Mouse (Mus musculus) Patski (cell line): Measurements from ENCODE around the gene Cfap61. TPM values are rescaled to one million over a fixed set of nuclear protein-coding genes. Genes with fewer than 3 reads are reported as not detected.
A peak's percentile ranks its signal among the peaks of the same experiment; 100 is the strongest.

Experiments used
- ATAC-seq: fragments of 100-300 bp; one replicate; pipeline ENCODE4 v1.8.0; 2021
- CTCF ChIA-PET: fragments of 350-600 bp; sonication (Branson Sonifier 250); formaldehyde crosslinking; loops from one replicate; lab custom pipeline; 2022; ENCODE audit warnings: inconsistent platforms; lab: Charles Lee
- POLR2A ChIA-PET: fragments of 350-600 bp; sonication (Branson Sonifier 250); formaldehyde crosslinking; loops from one replicate; lab custom pipeline; 2022; ENCODE audit warnings: antibody characterized with exemption, inconsistent platforms; lab: Charles Lee
- DNase-seq: peaks from one replicate; pipeline ENCODE4 v3.0.0-alpha.2; 2011; ENCODE audit warnings: low read depth, low spot score
- H3K27me3 ChIP-seq: fragments of 371-371 bp; one replicate; pipeline ENCODE4 v1.5.1; 2021
- CTCF ChIP-seq: fragments of 100-300 bp; IDR thresholded peaks from one replicate; pipeline ENCODE4 v1.5.1; 2021
- in situ Hi-C: fragments of 300-500 bp; cut with MboI; formaldehyde crosslinking; loops from 3 replicates; pipeline ENCODE4 v1.11.1; 2018; ENCODE audit warnings: low pct_unique_long_range_greater_than_20kb, mixed read lengths
- polyA plus RNA-seq: library from polyadenylated mRNA; unstranded; gene quantifications from one replicate; pipeline ENCODE4 v1.2.3, GENCODE M21; 2021

Cfap61 gene
- polyA plus RNA-seq, 1 experiment from 2014 or later = 0.64 TPM

DNA sequence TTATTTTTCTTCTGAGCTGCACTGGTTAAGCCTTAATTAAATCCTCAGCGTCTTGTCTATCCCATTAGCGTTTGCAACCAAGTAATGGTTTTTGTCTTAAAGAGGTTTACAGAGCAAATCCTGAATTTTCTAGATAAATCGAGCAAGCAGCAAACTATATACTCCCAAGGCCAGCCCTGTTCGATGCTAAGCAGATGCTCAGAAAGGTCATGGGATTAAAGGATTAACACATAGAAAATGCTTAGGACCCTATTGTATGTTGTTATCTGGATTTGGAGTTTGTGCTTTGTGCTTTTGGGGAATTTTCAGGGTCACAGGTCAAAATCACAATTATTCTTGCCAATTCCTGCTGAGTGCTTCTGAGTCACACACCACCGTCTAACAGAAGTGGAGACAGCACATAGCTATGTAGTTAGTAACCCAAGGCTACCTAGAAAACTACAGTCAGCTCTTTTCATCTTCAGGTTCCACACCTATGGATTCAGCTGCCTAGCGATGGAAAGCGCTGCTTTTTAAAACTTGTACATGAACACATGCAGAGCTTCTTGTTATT lies 13.9 kb downstream of the Cfap61 start:
- peak; percentile 87 for ATAC-seq
- ChIA-PET CTCF (interaction anchor here (1.0 to 1.5 kb wide), 4 partner anchors 9 to 469 kb away, joined by 3 to 6 read pairs (median 4); no protein-coding TSS in a partner anchor), POLR2A (no interaction called here)
- H3K27me3 ChIP-seq = no peaks in the 10 kb centered on the region
- in situ Hi-C loops = no loop called here
- TF ChIP-seq CTCF = no peak
- DNase-seq = peak; percentile 64

DNA sequence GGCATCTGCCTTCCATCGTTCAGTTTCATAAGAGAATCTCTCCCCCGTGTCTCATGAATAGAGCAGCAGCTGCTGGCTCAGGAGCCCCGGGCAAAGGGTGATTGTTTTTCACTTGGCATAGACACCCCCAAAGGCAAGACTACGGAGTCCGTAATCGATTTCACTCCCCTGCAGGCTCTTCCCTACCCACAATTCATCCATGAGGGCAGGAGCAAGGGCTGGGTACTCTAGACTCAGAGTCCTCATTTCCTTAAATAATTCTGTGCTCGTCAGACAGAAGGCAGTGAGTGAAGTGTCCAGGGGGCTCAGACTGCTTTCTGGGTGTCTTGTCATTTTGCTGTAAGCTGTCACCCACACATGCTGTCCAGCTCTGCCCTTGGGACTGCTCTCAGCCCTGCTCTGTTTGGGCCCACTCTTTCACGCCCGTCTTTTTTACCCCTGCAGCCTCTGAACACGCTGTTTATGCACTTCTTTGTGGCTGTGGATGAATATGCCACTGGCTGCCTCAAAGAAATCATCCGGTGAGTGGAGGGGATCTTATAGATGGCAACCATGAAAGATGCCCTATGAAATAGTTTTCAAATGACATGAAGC lies 15.0 kb downstream of the Cfap61 start:
- in situ Hi-C loops = loop anchor here (5.0 to 10.0 kb wide), 3 partner anchors 265 to 468 kb away; no protein-coding TSS in a partner anchor
- DNase-seq (no peak), ATAC-seq (no peak)
- no peaks in the 10 kb centered on the region for H3K27me3 ChIP-seq
- ChIA-PET POLR2A (no interaction called here), CTCF (interaction anchor here (1.0 to 1.5 kb wide), 3 partner anchors 8 to 267 kb away, joined by 3 to 6 read pairs (median 5); no protein-coding TSS in a partner anchor)
- TF ChIP-seq CTCF = no peak

DNA sequence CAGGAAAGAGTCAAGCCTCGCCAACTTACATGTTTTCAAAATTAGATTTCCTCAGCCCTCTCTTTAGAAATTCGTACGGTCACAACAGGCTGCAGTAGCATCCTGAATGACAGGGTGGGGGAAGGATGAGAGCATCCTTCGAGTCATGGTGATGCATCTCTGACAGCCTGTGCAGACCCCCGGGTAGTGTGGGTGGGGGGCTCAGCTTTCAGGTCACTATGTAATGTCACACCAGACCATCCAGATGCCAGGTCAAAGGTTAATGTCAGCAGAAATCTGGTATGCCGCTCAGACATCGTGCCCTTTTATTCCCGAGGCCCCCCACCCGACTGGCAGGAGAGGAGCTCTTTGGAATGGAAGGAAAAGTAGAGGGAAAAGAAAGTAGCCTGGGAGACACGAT lies 15.7 kb downstream of the Cfap61 start:
- ChIA-PET POLR2A (interaction anchor here (0.6 kb wide), 1 partner anchor 46 kb away, joined by 7 read pairs; no protein-coding TSS in a partner anchor), CTCF (no interaction called here)
- ATAC-seq (no peak), DNase-seq (no peak)
- no peaks in the 10 kb centered on the region for H3K27me3 ChIP-seq
- TF ChIP-seq CTCF = no peak
- in situ Hi-C loops = loop anchor here (5.0 to 10.0 kb wide), 3 partner anchors 265 to 467 kb away; no protein-coding TSS in a partner anchor

DNA sequence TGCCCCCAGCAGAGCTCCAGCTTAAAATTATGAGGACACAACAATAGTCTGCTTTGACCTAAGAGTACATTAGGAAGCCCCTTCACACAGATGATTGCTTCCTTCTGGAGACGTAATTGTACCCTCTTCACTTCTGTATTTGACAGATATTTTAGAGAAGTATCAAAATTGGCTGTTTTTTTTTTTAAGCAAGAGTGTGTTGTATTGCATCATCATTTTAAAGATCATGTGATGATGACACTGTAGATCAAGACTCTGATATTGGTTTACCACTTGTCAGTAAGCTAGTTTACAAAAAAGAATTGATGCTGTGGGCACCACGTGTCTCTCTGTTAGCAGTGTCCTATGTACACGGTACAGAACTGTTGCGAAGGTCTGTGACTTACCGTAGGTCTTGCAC lies 18.1 kb downstream of the Cfap61 start:
- no peaks in the 10 kb centered on the region for H3K27me3 ChIP-seq
- POLR2A ChIA-PET = no interaction called here
- DNase-seq (no peak), ATAC-seq (no peak)
- no peak for TF ChIP-seq CTCF
- in situ Hi-C loops = loop anchor here (5.0 to 10.0 kb wide), 3 partner anchors 262 to 465 kb away; no protein-coding TSS in a partner anchor
- CTCF ChIA-PET = interaction anchor here (2.4 kb wide), 1 partner anchor 462 kb away, joined by 5 read pairs; no protein-coding TSS in a partner anchor

DNA sequence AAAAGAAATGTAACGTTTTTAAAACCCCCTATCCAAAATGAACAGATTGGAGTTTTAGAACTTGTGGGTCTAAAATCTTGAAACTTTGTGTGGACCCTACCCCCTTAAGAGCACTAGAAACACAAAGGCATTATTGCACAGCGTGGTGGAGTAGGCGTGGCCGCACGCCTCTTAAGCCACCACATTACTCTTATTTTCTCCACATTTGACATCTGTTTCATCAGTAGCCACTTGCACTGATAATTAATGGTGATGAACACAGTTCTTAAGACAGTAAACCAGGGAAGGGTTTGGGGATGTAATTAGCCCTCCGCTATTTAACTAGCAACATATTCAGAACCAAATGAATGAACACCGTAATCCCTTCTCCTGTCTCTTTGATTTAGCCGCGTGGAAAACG lies 21.3 kb downstream of the Cfap61 start:
- CTCF ChIA-PET = interaction anchor here (1.5 kb wide), 1 partner anchor 459 kb away, joined by 7 read pairs; no protein-coding TSS in a partner anchor
- ATAC-seq = no peak

DNA sequence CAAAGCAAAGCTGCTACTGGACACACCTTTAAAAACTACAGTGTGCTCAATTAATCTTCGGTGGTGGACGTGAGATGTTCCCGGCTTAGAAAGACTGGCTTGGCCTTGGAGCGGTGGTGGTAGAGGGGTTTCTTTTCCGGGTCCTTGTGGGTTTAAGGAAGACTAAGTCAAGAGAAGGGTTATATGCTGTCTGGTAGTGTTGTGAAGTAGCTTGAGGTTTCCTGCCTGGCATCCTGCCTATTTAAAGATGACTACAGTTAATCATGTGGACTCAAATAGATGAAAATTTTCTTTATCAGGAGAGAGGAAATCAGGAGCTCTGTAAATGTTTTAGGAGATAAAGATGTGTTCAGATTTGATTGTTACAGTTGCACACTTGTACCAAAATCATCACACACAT lies 21.7 kb downstream of the Cfap61 start:
- no peak for DNase-seq
- ChIA-PET POLR2A (no interaction called here), CTCF (interaction anchor here (1.0 to 1.5 kb wide), 2 partner anchors 9 to 459 kb away, joined by 3 to 7 read pairs; no protein-coding TSS in a partner anchor)
- ATAC-seq = no peak
- in situ Hi-C loops = loop anchor here (10.0 kb wide), 2 partner anchors 258 to 428 kb away; no protein-coding TSS in a partner anchor
- no peak for TF ChIP-seq CTCF
- no peaks in the 10 kb centered on the region for H3K27me3 ChIP-seq

More for the DNA sequence above, 21.3 kb downstream of the Cfap61 start:
- in situ Hi-C loops = loop anchor here (10.0 kb wide), 2 partner anchors 259 to 429 kb away; no protein-coding TSS in a partner anchor
- no peak for TF ChIP-seq CTCF
- POLR2A ChIA-PET = no interaction called here
- H3K27me3 ChIP-seq = no peaks in the 10 kb centered on the region
- no peak for DNase-seq

DNA sequence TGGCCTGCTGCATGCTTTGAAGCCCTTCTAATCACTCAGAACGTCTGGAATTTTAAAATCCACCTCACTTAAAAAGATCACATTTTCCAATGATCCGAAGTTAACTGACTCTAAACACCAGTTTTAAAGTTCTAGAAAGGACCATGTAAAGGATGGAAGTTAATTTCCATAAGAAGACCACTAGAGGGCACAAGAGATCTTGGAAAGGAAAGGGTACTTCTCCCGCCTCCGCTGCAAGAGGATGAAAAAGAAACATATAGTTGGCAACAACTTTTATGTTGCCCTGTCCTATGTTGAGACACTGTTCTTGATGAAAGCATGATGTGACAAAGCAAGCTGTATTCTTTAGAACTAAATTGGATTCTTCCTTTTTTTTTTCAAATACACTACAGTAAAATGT lies 22.9 kb downstream of the Cfap61 start:
- DNase-seq (no peak), ATAC-seq (peak; percentile 71)
- in situ Hi-C loops = loop anchor here (10.0 kb wide), 2 partner anchors 257 to 427 kb away; no protein-coding TSS in a partner anchor

DNA sequence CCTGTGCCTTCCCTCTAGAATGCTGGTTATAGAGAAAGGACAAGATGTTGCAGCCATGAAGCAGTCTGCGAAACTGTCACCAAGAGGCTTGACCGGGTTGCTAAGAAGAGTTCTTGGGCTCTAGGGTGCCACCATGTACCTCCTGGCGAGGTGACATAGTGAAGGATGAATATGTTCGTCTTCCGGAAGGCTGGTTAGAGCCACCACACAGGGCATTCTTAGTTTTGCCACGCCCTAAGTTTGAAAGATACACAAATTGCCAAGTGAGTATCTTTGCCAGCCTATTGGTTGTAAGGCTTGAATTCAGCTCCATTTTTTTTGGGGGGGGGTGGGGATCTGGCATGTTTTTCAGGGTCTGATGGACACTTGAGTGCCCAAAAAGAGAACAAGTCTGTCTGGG lies 23.5 kb downstream of the Cfap61 start:
- ChIA-PET POLR2A (no interaction called here), CTCF (interaction anchor here (0.7 to 1.6 kb wide), 7 partner anchors 9 to 516 kb away, joined by 3 to 6 read pairs (median 3); no protein-coding TSS in a partner anchor)
- in situ Hi-C loops = loop anchor here (10.0 kb wide), 2 partner anchors 257 to 427 kb away; no protein-coding TSS in a partner anchor
- DNase-seq (no peak), ATAC-seq (no peak)
- no peak for TF ChIP-seq CTCF
- H3K27me3 ChIP-seq = no peaks in the 10 kb centered on the region

More for the DNA sequence above, 22.9 kb downstream of the Cfap61 start:
- POLR2A ChIA-PET = no interaction called here
- peak; percentile 62 for TF ChIP-seq CTCF
- H3K27me3 ChIP-seq = no peaks in the 10 kb centered on the region
- CTCF ChIA-PET = interaction anchor here (0.7 to 1.6 kb wide), 8 partner anchors 9 to 517 kb away, joined by 3 to 7 read pairs (median 3); no protein-coding TSS in a partner anchor

DNA sequence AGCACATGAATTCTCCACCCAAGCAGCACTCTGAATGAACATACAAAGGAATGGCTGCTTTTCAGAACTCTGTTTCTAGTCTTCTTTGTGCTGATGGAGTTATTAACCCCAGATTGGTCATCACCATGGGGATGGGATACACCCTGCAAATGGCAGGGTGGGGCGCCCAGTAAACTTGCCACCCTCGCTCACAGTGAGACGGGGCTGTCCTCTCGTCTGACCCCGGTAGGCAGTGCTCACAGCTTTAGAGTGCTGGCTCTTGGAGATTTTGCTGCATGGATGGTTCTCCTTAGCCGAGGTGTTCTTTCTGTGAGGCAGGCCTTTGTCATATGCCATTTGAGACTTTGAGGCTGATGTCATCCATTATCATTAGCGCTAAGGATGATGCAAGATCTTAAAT lies 24.0 kb downstream of the Cfap61 start:
- ATAC-seq (no peak), DNase-seq (no peak)
- in situ Hi-C loops = loop anchor here (10.0 kb wide), 2 partner anchors 256 to 426 kb away; no protein-coding TSS in a partner anchor
- TF ChIP-seq CTCF = no peak
- POLR2A ChIA-PET = no interaction called here
- CTCF ChIA-PET = interaction anchor here (0.8 to 1.0 kb wide), 2 partner anchors 299 to 456 kb away, joined by 3 read pairs; no protein-coding TSS in a partner anchor
- H3K27me3 ChIP-seq = no peaks in the 10 kb centered on the region

DNA sequence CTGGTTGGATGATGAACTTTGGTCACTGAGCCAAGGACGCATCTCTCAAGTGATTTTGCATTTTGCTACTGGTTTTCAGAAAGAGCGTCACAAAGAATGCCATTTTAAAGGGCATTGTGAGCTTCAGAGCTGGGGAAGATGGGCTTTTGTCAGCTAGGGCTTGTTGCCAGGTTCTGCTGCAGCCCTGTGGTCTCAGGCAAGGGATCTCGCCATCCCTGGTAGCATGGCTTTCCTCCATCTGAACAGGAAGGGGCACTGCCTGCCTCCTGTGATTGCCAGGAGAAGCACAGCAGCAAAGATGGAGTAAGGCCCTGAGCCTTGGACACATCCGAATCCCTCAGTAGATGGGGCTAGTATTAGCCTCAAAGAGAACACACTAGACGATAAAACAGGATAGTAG lies 27.3 kb downstream of the Cfap61 start:
- POLR2A ChIA-PET = interaction anchor here (1.2 kb wide), 1 partner anchor 419 kb away, joined by 6 read pairs; no protein-coding TSS in a partner anchor
- in situ Hi-C loops = no loop called here
- CTCF ChIA-PET = interaction anchor here (1.4 kb wide), 1 partner anchor 453 kb away, joined by 8 read pairs; no protein-coding TSS in a partner anchor
- no peak for ATAC-seq
- H3K27me3 ChIP-seq = peaks cover 6% of the 10 kb centered on the region
- TF ChIP-seq CTCF = no peak
- DNase-seq = no peak
